Mouse (Mus musculus): ENCODE data around the gene Zfhx2. TPM values are rescaled to one million over a fixed set of nuclear protein-coding genes. Genes with fewer than 3 reads are reported as not detected.
"Not testable (repeated sequence)": the region's sequence is repeated elsewhere in the genome, so short reads cannot be mapped to it uniquely, and the experiment has no call there.

Zfhx2 gene
- total RNA-seq, 2 experiments from 2014 or later, result 5.2 to 9.9 TPM

- DNase-seq, result no peak
Observed at GRCm38 (mm10) chr14:55047971-55048531, 44.1 kb downstream of the Zfhx2 start.

GRCm38 (mm10) chr14:55043694-55044093 is 48.4 kb downstream of the Zfhx2 start:
- not testable (repeated sequence) for DNase-seq

GRCm38 (mm10) chr14:55032695-55033225 is 59.4 kb downstream of the Zfhx2 start:
- DNase-seq, result no peak

DNA sequence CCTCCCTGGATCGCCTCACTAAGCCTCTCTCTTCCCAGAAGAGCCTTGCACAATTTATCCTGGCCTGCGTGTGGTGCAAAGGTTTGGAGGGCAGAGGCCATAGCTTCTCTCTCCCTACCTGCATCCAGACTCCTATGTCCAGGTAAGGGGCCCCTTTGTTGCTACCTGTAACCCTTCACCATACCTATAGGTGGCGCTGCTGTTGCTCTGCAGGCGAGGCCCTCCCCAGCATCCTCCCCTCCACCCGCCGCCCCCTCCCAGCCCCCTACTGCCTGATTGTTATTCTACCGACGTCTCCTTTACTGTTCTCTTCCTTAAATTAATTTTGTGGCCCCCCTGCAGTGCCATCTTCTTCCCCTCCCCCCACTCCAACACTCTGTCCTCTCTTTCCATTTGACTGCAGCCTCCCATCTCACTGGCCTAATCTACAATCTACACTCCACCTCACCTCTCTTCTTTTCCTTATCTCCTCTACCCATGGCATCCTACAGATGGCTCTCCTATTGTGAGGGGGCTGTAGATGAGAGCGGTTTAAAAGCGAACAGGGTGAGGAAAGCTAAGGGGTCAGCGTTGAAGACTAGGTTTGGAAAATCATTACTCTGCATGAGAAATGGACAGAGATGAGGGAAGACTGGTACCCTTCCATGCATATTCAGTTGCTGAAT is 63.0 kb downstream of the Zfhx2 start:
- DNase-seq, result peak; percentile 17

- no peak for DNase-seq
Observed at GRCm38 (mm10) chr14:55028333-55028835, 63.7 kb downstream of the Zfhx2 start.

- DNase-seq, result no peak
Observed at GRCm38 (mm10) chr14:55027653-55028052, 64.5 kb downstream of the Zfhx2 start.

DNA sequence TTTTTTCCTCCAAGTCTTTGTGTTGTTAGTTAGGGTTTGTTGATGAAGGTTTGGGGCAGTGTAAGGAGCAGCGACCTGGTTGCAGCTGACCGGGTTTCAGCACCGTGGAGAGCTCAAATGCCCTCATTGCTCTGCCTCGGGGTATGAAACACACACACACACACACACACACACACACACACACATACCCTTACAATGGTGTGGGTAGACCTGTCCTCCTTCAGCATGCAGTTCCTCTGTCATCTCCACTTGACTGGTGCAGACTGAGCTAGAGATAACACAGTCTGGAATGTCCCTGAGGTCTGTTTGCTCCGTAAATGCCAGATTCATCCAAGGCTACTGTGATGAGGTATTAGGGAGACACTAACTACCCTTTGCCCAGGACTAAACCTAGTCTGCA is 64.9 kb downstream of the Zfhx2 start:
- DNase-seq, result peak; percentile 65

- DNase-seq, result no peak
Observed at GRCm38 (mm10) chr14:55025527-55025926, 66.6 kb downstream of the Zfhx2 start.

- DNase-seq, result peak; percentile 76
Observed at GRCm38 (mm10) chr14:55024236-55024635, 67.9 kb downstream of the Zfhx2 start.

GRCm38 (mm10) chr14:55023011-55023410 is 69.1 kb downstream of the Zfhx2 start:
- DNase-seq, result no peak

- no peak for DNase-seq
Observed at GRCm38 (mm10) chr14:55020394-55020793, 71.7 kb downstream of the Zfhx2 start.

DNA sequence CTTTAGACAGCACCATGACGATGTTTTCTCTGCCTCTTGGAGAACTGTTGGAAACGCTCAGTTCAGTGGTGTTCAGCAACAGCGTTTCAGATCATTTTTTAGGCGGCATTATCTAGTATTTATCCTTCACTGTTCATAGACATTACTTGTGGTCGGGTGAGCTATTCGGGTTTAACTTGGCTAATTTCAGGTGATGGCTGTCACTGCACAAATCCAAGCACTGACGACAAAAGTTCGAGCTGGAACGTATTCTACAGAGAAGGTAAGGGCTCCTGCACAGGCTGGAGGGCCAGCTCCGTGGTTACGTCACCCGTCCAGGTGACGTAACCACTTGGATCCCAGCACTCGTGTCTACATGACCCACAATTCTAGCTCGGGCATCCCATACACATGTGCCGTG is 75.2 kb downstream of the Zfhx2 start:
- DNase-seq, result no peak

- DNase-seq, result no peak
Observed at GRCm38 (mm10) chr14:55015767-55016111, 76.4 kb downstream of the Zfhx2 start.

DNA sequence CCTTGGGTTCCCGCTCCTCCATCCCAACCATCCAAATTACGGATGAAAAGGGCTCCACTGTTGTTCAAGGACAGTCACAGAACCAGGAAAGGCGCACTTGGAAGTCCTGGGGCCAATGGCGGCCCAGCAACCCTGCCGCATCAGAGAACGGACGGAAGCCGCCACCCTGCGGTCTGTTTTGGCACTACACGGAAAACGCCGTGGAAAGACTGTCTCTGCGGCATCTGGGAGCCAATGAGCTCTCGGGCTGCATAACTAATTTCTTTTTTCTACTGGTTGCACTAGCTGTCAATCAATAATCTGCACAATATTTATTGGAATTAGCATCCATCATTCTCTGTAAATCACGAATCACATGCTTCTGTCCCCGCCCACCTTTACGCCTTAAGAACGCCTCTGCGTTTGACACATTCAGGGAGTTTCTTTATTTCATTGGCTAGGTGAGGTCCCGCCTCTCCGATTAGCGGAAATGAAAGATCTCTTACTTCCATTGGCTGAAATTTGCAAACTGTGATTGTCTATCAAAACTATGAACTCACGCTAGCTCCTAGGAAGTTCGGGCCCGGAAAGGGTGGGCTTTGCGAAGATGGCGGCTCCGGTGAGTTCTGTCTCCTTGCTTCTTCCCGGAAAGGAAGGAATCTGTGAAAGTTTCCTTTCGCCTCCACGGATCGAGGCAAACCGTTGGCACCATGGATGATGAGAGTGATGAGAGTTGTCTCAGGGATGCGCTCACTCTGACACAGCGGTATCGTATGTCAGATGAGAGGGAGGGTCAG is 76.9 kb downstream of the Zfhx2 start, which contains the start of gene Ngdn:
TSS of gene Ngdn (plus strand) at position 464 of the 776 bp plus-strand sequence.
- peak; percentile 98 for DNase-seq

- DNase-seq, result no peak
Observed at GRCm38 (mm10) chr14:55014591-55014990, 77.5 kb downstream of the Zfhx2 start.

DNA sequence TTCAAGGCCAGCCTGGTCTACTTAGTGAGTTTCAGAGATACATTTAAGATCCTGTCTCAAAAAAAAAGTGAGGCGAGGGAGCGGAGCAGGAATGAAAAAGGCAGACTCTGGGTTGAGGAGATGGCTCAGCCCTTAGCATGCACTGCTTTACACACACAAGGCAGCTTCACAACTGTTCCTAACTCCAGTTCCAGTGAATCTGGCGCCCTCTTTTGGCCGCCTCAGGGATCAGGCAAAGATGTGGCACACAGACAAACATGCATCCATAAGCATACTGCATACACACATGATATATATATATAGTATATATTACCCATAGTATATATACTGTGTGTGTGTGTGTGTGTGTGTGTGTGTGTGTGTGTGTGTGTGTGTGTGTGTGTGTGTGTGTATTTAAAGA is 81.0 kb downstream of the Zfhx2 start:
- DNase-seq, result peak; percentile 26

Other genes with a start within 250 kb of the Zfhx2 start
- gene Homez, start 221.4 kb downstream of the Zfhx2 start, total RNA-seq (2021), result 10 to 100 TPM; 12.2 to 18.1 TPM
- 10 to 100 TPM; 11.2 to 16.6 TPM for gene Ppp1r3e, start 214.8 kb downstream of the Zfhx2 start, total RNA-seq (2021)
- gene Bcl2l2, start 208.9 kb downstream of the Zfhx2 start, total RNA-seq (2021), result 10 to 100 TPM; 39.3 to 44.2 TPM
- 1 to 10 TPM; 1.2 to 7.1 TPM for gene Gm20521, start 208.9 kb downstream of the Zfhx2 start, total RNA-seq (2021)
- gene Pabpn1, start 199.8 kb downstream of the Zfhx2 start, total RNA-seq (2021), result 100 to 1,000 TPM; 159 to 198 TPM
- 10 to 100 TPM; 29.8 to 37.2 TPM for gene Slc22a17, start 179.2 kb downstream of the Zfhx2 start, total RNA-seq (2021)
- 1 to 10 TPM; 7.4 to 9.9 TPM for gene Efs, start 166.2 kb downstream of the Zfhx2 start, total RNA-seq (2021)
- gene Il25, start 159.6 kb downstream of the Zfhx2 start, total RNA-seq (2021), result not detected
- gene Cmtm5, start 156.1 kb downstream of the Zfhx2 start, total RNA-seq (2021), result 1 to 10 TPM; 1.3 to 2.6 TPM
- gene Myh6, start 125.4 kb downstream of the Zfhx2 start, total RNA-seq (2021), result 10 to 100 TPM in 1 of 2 experiments, 1 to 10 TPM in 1; 5.1 to 22.1 TPM
- not detected for gene Gm17428, start 115.4 kb downstream of the Zfhx2 start, total RNA-seq (2021)
- gene Myh7, start 97.7 kb downstream of the Zfhx2 start, total RNA-seq (2021), result 100 to 1,000 TPM in 1 of 2 experiments, 10 to 100 TPM in 1; 24.9 to 114 TPM
- gene Ngdn, start 76.9 kb downstream of the Zfhx2 start, total RNA-seq (2021), result 10 to 100 TPM; 32.9 to 38.1 TPM
- gene Thtpa, start 2.5 kb upstream of the Zfhx2 start, total RNA-seq (2021), result 10 to 100 TPM; 13.2 to 17.5 TPM
- gene Ap1g2, start 14.3 kb upstream of the Zfhx2 start, total RNA-seq (2021), result 10 to 100 TPM; 20.0 to 31.3 TPM
- 1 to 10 TPM; 4.3 to 7.5 TPM for gene Jph4, start 24.6 kb upstream of the Zfhx2 start, total RNA-seq (2021)
- gene Dhrs2, start 129.7 kb upstream of the Zfhx2 start, total RNA-seq (2021), result under 1 TPM in 1 of 2 experiments, not detected in 1; 0.24 TPM

Data from adrenal gland, postnatal 10 days (tissue).